Mouse (Mus musculus): ENCODE measurements around the gene Cops4.

DNA sequence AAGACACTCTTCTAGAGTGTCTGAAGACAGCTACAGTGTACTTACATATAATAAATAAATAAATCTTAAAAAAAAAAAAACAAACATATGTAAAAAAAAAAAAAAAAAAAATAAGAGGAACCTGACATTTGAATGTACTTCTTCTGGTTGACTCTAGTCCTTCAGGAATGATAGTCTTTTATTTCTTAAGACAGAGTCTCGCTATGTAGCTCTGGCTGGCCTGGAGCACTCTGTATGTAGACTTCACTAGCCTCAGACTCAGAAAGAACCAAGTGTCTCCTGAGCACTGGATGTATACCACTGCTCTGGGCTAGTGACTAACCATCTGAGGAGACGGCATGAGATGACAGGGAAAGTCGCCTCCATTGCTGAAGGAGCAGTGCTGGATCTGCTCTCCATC is 67.5 kb downstream of the Cops4 start:
- TF ChIP-seq CTCF (IDR thresholded peaks at IDR 0.05; ENCODE audit: low read depth): no peak
- TF ChIP-seq EP300 (optimal IDR thresholded peaks at IDR 0.05): no peak

All from stomach, postnatal 0 days (tissue).